Mouse (Mus musculus) MEL (cell line): ENCODE data around the gene Mrpl24.

Source experiments
- CHD1 ChIP-seq: IDR thresholded peaks from 2 replicates; pipeline ENCODE4 v1.6.1; 2012; ENCODE audit warnings: low read depth, mild to moderate bottlenecking, inconsistent platforms, low read length, improper control_type of control experiment
- CTCF ChIP-seq, 3 experiments: IDR thresholded peaks in 2 of 3; conservative IDR thresholded peaks in 1 of 3; 2 replicates each; pipeline ENCODE4 v1.5.1; 2011 to 2012; ENCODE audit warnings: low read length in 3 of 3, low read depth in 2 of 3, mild to moderate bottlenecking in 2 of 3, improper control_type of control experiment in 1 of 3, inconsistent platforms in 1 of 3, mixed read lengths in 1 of 3, moderate library complexity in 1 of 3; ENCODE audit not compliant: control insufficient read depth in 1 of 3, insufficient read depth in 1 of 3, poor library complexity in 1 of 3, severe bottlenecking in 1 of 3
- MAX ChIP-seq: IDR thresholded peaks from 2 replicates; pipeline ENCODE4 v1.6.1; 2011; ENCODE audit warnings: low read length, improper control_type of control experiment
- MEF2A ChIP-seq: IDR thresholded peaks from 2 replicates; pipeline ENCODE4 v1.6.1; 2014; ENCODE audit warnings: low read depth, mild to moderate bottlenecking, inconsistent platforms, low read length, improper control_type of control experiment; ENCODE audit not compliant: poor library complexity, insufficient replicate concordance, severe bottlenecking; ENCODE audit errors: extremely low read depth
- MXI1 ChIP-seq: IDR thresholded peaks from 2 replicates; pipeline ENCODE4 v1.6.1; 2011; ENCODE audit warnings: mild to moderate bottlenecking, low read depth, low read length, improper control_type of control experiment
- POLR2A ChIP-seq, 2 experiments: IDR thresholded peaks; 2 replicates each; pipeline ENCODE4 v1.6.1; 2011 to 2012; ENCODE audit warnings: low read length in 2 of 2, mild to moderate bottlenecking in 2 of 2, control low read depth in 1 of 2, improper control_type of control experiment in 1 of 2, low read depth in 1 of 2, moderate library complexity in 1 of 2; ENCODE audit not compliant: control insufficient read depth in 1 of 2, insufficient read depth in 1 of 2, poor library complexity in 1 of 2
- POLR2AphosphoS2 ChIP-seq: IDR thresholded peaks from 2 replicates; pipeline ENCODE4 v1.6.1; 2011; ENCODE audit warnings: low read length, improper control_type of control experiment
- RAD21 ChIP-seq: IDR thresholded peaks from 2 replicates; pipeline ENCODE4 v1.6.1; 2011; ENCODE audit warnings: mild to moderate bottlenecking, low read depth, low read length, improper control_type of control experiment
- UBTF ChIP-seq: IDR thresholded peaks from 2 replicates; pipeline ENCODE4 v1.6.1; 2012; ENCODE audit warnings: low read depth, mild to moderate bottlenecking, inconsistent platforms, low read length, improper control_type of control experiment, moderate library complexity, borderline replicate concordance; ENCODE audit not compliant: insufficient read depth

DNA sequence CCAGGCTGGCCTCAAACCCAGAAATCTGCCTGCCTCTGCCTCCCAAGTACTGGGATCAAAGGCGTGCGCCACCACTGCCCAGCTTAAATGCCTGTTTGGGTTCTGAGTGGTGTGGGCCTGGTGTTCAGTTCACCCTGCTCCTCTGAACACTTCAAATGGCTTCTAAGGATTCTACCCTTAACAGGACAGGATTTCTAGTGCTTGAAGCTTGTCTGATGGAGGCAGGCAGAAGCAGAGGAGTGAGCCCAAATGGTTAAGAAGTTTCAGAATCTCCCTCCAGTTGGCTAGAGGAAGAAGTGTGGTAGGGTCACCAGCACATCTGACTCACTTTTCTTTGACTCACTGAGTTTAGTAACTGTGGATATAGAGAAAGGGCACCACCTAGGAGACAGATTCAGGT is 9.9 kb upstream of the Mrpl24 start:
- TF ChIP-seq CTCF (IDR thresholded peaks at IDR 0.05 in 2 of 3, conservative IDR thresholded peaks at IDR 0.05 in 1 of 3; ENCODE audit: control insufficient read depth in 1 of 3, insufficient read depth in 1 of 3, low read depth in 2 of 3, low read length in 3 of 3, poor library complexity in 1 of 3, severe bottlenecking in 1 of 3) (no peak), POLR2A (IDR thresholded peaks at IDR 0.05; ENCODE audit: control insufficient read depth in 1 of 2, insufficient read depth in 1 of 2, low read depth in 1 of 2, low read length in 2 of 2, poor library complexity in 1 of 2) (no peak), MEF2A (no peak), MAX (no peak), MXI1 (no peak), CHD1 (no peak), UBTF (no peak), POLR2AphosphoS2 (no peak), RAD21 (no peak)
